Mouse (Mus musculus) G1E (cell line): ENCODE measurements around the gene Tmem52b. TPM values are rescaled to one million over a fixed set of nuclear protein-coding genes. Genes with fewer than 3 reads are reported as not detected.
A peak's percentile ranks its signal among the peaks of the same experiment; 100 is the strongest.

Source experiments
- ATAC-seq: 2 replicates; pipeline ENCODE4 v1.8.0; 2016; ENCODE audit warnings: mild to moderate bottlenecking; ENCODE audit not compliant: insufficient number of reproducible peaks, poor library complexity, low FRiP score, severe bottlenecking; ENCODE audit errors: extremely low read depth
- DNase-seq: peaks from one replicate; pipeline ENCODE4 v3.0.0; 2012; ENCODE audit warnings: low spot score
- H3K27me3 ChIP-seq: 2 replicates; pipeline ENCODE4 v1.6.1; 2012; ENCODE audit warnings: mild to moderate bottlenecking, low read length, inconsistent platforms; ENCODE audit not compliant: insufficient read depth
- H3K36me3 ChIP-seq: replicated peaks from 2 replicates; pipeline ENCODE3; 2012; ENCODE audit warnings: mild to moderate bottlenecking, inconsistent platforms
- H3K4me1 ChIP-seq: 2 replicates; pipeline ENCODE4 v1.6.1; 2012; ENCODE audit warnings: low read depth, low read length, inconsistent platforms, mixed read lengths; ENCODE audit not compliant: insufficient read depth
- H3K4me3 ChIP-seq: 2 replicates; pipeline ENCODE4 v1.5.1; 2012; ENCODE audit warnings: low read depth, mild to moderate bottlenecking, inconsistent platforms, low read length, moderate library complexity, mixed read lengths
- H3K9me3 ChIP-seq: replicated peaks from 2 replicates; pipeline ENCODE4 v1.6.1; 2012; ENCODE audit warnings: inconsistent platforms
- CTCF ChIP-seq: IDR thresholded peaks from 2 replicates; pipeline ENCODE4 v1.5.1; 2012; ENCODE audit warnings: low read depth, low read length, inconsistent platforms, mixed read lengths
- GATA1 ChIP-seq: IDR thresholded peaks from 2 replicates; pipeline ENCODE4 v1.6.1; 2012; ENCODE audit warnings: borderline replicate concordance, low read length, inconsistent platforms, mixed read lengths
- GATA2 ChIP-seq: IDR thresholded peaks from 2 replicates; pipeline ENCODE4 v1.6.1; 2012; ENCODE audit warnings: low read depth, low read length, inconsistent platforms, borderline replicate concordance
- POLR2AphosphoS5 ChIP-seq: IDR thresholded peaks from 2 replicates; pipeline ENCODE4 v1.6.1; 2012; ENCODE audit warnings: low read depth, low read length, inconsistent platforms; ENCODE audit not compliant: insufficient replicate concordance
- TAL1 ChIP-seq: conservative IDR thresholded peaks from 2 replicates; pipeline ENCODE4 v1.6.1; 2012; ENCODE audit warnings: low read depth, low read length, inconsistent platforms, mixed read lengths
- polyA plus RNA-seq: library from polyadenylated mRNA; stranded (reverse); fragments of >175 nt; gene quantifications from 2 replicates; pipeline ENCODE4 v1.2.3, GENCODE M21; 2012
- total RNA-seq, 2 experiments: library from RNA; stranded (forward) in 1 of 2; stranded (reverse) in 1 of 2; fragments of 200-1000 nt in 1 of 2; fragments of >200 nt in 1 of 2; fragmentation: Nextera tagmentation in 1 of 2; gene quantifications; 2 replicates each; pipeline ENCODE4 v1.2.3; 2014 to 2017

Tmem52b gene
- total and polyA plus RNA-seq, 3 experiments = 0.05 TPM; not detected in 2

GRCm38 (mm10) chr6:129513409-129513808 lies 1.1 kb downstream of the Tmem52b start:
- no peak for TF ChIP-seq POLR2AphosphoS5
- H3K4me3 ChIP-seq = no peak overlapping the region
- H3K36me3 ChIP-seq = no peaks in the 10 kb centered on the region
- H3K27me3 ChIP-seq = no peaks in the 10 kb centered on the region
- ATAC-seq (no peak), DNase-seq (no peak)
- H3K4me1 ChIP-seq = no peaks in the 10 kb centered on the region
- H3K9me3 ChIP-seq = no peaks in the 10 kb centered on the region

GRCm38 (mm10) chr6:129514376-129514775 lies 2.0 kb downstream of the Tmem52b start:
- ATAC-seq = no peak

GRCm38 (mm10) chr6:129515068-129515467 lies 2.7 kb downstream of the Tmem52b start:
- DNase-seq = no peak
- Histone ChIP-seq H3K9me3 (no peaks in the 10 kb centered on the region), H3K36me3 (no peaks in the 10 kb centered on the region), H3K27me3 (no peaks in the 10 kb centered on the region), H3K4me3 (no peak overlapping the region), H3K4me1 (no peaks in the 10 kb centered on the region)
- TF ChIP-seq CTCF (no peak), POLR2AphosphoS5 (no peak), GATA1 (no peak), GATA2 (no peak)
- ATAC-seq = no peak

More at GRCm38 (mm10) chr6:129514376-129514775, 2.0 kb downstream of the Tmem52b start:
- Histone ChIP-seq H3K4me3 (no peak overlapping the region), H3K9me3 (no peaks in the 10 kb centered on the region), H3K4me1 (no peaks in the 10 kb centered on the region), H3K27me3 (no peaks in the 10 kb centered on the region), H3K36me3 (no peaks in the 10 kb centered on the region)
- TF ChIP-seq TAL1 (no peak), GATA2 (no peak), CTCF (no peak), GATA1 (no peak), POLR2AphosphoS5 (no peak)
- DNase-seq = no peak

- ATAC-seq = no peak
Observed at GRCm38 (mm10) chr6:129516388-129516787, 4.0 kb downstream of the Tmem52b start.

DNA sequence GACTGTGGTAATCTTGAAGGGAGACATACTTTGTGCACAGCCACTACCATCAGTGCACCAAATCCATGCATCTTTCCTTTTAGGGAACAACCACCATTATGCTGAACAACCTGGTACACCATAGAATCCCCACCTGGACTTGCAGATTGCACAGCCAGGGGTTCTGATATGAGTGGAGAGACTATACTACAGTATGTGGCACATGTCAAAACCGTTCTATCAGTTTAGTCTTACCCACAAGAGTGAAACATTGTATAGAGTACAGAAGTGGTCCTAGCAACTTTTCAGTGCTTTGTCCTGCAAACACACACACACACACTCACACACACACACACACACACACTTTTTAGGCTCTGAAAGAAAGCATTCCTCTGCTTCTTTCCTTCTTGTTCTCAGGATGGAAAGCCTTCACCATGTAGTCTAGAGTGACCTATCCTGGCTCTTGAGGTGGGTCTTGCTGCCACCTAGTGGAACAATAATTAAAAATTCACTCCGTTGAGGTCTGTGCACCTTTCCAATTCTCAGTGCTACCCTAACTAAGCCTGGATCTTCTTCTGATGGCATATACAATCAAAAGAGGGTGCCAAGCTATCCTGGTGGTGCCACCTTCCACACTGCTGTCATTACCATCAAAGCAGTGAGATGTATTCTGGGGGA lies 5.5 kb downstream of the Tmem52b start:
- no peaks in the 10 kb centered on the region for H3K27me3 ChIP-seq
- no peaks in the 10 kb centered on the region for H3K4me1 ChIP-seq
- ATAC-seq = peak; percentile 48; the same call in 1 of the 2 replicates
- no peaks in the 10 kb centered on the region for H3K36me3 ChIP-seq
- DNase-seq = peak; percentile 9
- H3K4me3 ChIP-seq = no peak overlapping the region
- no peak for TF ChIP-seq CTCF
- TF ChIP-seq POLR2AphosphoS5 = no peak
- TF ChIP-seq GATA1 = no peak
- no peak for TF ChIP-seq GATA2
- no peak for TF ChIP-seq TAL1
- H3K9me3 ChIP-seq = no peaks in the 10 kb centered on the region

More at GRCm38 (mm10) chr6:129516388-129516787, 4.0 kb downstream of the Tmem52b start:
- Histone ChIP-seq H3K9me3 (no peaks in the 10 kb centered on the region), H3K36me3 (no peaks in the 10 kb centered on the region), H3K4me1 (no peaks in the 10 kb centered on the region), H3K27me3 (no peaks in the 10 kb centered on the region), H3K4me3 (no peak overlapping the region)
- no peak for DNase-seq
- TF ChIP-seq TAL1 (no peak), POLR2AphosphoS5 (no peak), GATA2 (no peak), CTCF (no peak), GATA1 (no peak)

DNA sequence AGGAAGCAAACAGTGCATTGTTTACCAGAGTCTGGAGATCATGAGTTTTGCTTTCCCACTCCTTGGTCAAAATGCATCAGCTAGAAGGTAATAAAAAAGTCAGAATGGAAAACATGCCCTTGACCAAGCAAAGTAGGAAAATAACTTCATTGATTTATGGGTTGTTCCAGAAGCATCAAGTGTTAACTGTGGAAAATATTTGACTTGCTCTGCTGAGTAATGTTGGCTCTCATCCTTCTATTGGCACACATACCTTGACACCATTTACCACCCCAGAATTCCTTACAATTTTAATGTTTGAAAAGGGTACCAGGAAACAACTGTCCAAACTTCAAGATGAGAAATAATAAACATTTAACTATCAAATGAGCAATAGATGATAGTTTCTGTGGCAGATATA lies 13.7 kb downstream of the Tmem52b start:
- no peaks in the 10 kb centered on the region for H3K9me3 ChIP-seq
- no peaks in the 10 kb centered on the region for H3K36me3 ChIP-seq
- TF ChIP-seq GATA1 (no peak), CTCF (no peak), POLR2AphosphoS5 (no peak), TAL1 (no peak), GATA2 (no peak)
- DNase-seq (no peak), ATAC-seq (no peak)
- H3K4me1 ChIP-seq = no peaks in the 10 kb centered on the region
- H3K27me3 ChIP-seq = peaks cover 9% of the 10 kb centered on the region; the same call in 1 of the 2 replicates
- no peak overlapping the region for H3K4me3 ChIP-seq

DNA sequence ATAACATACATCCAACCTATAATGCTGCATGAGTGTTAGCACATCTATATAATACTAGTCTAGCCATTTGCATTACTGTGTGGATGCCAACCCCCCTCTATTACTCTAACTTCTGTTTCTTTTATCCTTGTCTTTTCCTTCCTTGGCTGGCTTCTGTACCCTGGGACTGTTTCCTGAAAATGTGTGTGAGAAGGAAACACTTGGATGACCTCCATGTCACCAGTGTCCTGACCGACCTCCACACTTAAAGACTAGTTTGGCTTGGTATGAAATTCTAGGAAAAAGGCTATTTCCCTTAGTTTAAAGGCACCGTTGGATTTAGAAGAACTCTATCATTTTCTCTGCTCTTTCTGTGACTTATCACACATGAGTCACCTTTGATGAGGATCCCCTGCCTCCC lies 15.1 kb downstream of the Tmem52b start:
- no peak for DNase-seq
- Histone ChIP-seq H3K9me3 (no peaks in the 10 kb centered on the region), H3K36me3 (no peaks in the 10 kb centered on the region), H3K4me3 (no peak overlapping the region), H3K27me3 (peaks cover 9% of the 10 kb centered on the region; the same call in 1 of the 2 replicates), H3K4me1 (peaks cover 4% of the 10 kb centered on the region)
- TF ChIP-seq GATA2 = no peak
- TF ChIP-seq CTCF = no peak
- TF ChIP-seq GATA1 = no peak
- no peak for TF ChIP-seq TAL1
- TF ChIP-seq POLR2AphosphoS5 = no peak
- no peak for ATAC-seq
